Mouse (Mus musculus) ES-Bruce4 (cell line): ENCODE measurements around the gene Wnt5b. TPM values are rescaled to one million over a fixed set of nuclear protein-coding genes. Genes with fewer than 3 reads are reported as not detected.

ENCODE experiments used
- H3K27ac ChIP-seq: 2 replicates; pipeline ENCODE4 v1.5.1; 2012; ENCODE audit warnings: low read length, inconsistent platforms; ENCODE audit not compliant: insufficient read depth
- H3K27me3 ChIP-seq: 2 replicates; pipeline ENCODE4 v1.6.1; 2012; ENCODE audit warnings: mild to moderate bottlenecking, low read length, inconsistent platforms; ENCODE audit not compliant: control insufficient read depth, poor library complexity, insufficient read depth, severe bottlenecking
- H3K36me3 ChIP-seq: 2 replicates; pipeline ENCODE4 v1.6.1; 2012; ENCODE audit warnings: inconsistent platforms, mild to moderate bottlenecking, low read length, moderate library complexity; ENCODE audit not compliant: control insufficient read depth, poor library complexity, insufficient read depth, severe bottlenecking
- H3K4me1 ChIP-seq: one replicate; pipeline ENCODE4 v1.8.1; 2011; ENCODE audit warnings: low read length; ENCODE audit not compliant: control insufficient read depth, insufficient read depth
- H3K4me3 ChIP-seq: 2 replicates; pipeline ENCODE4 v1.5.1; 2011; ENCODE audit warnings: low read depth, mild to moderate bottlenecking, low read length
- H3K9ac ChIP-seq: 2 replicates; pipeline ENCODE4 v1.6.1; 2012; ENCODE audit warnings: low read depth, mild to moderate bottlenecking, inconsistent platforms; ENCODE audit not compliant: poor library complexity, severe bottlenecking
- H3K9me3 ChIP-seq: replicated peaks from 2 replicates; pipeline ENCODE4 v1.6.1; 2012; ENCODE audit warnings: mild to moderate bottlenecking, low read length, inconsistent platforms; ENCODE audit not compliant: control insufficient read depth, poor library complexity, insufficient read depth, severe bottlenecking
- CTCF ChIP-seq: IDR thresholded peaks from one replicate; pipeline ENCODE4 v1.8.1; 2011; ENCODE audit warnings: low read depth, low read length
- EP300 ChIP-seq: IDR thresholded peaks from 2 replicates; pipeline ENCODE4 v1.6.1; 2011; ENCODE audit warnings: low read depth, low read length; ENCODE audit not compliant: insufficient read depth
- POLR2A ChIP-seq: IDR thresholded peaks from one replicate; pipeline ENCODE4 v1.8.1; 2011; ENCODE audit warnings: low read length; ENCODE audit not compliant: insufficient read depth
- polyA plus RNA-seq: library from polyadenylated mRNA; stranded (reverse); fragments of >200 nt; gene quantifications from 2 replicates; pipeline ENCODE4 v1.2.4, GENCODE M21; 2011; ENCODE audit warnings: low read depth; ENCODE audit not compliant: missing spikeins, insufficient read depth, insufficient read length

Wnt5b gene
- polyA plus RNA-seq, 1 experiment = 2.5 TPM

DNA sequence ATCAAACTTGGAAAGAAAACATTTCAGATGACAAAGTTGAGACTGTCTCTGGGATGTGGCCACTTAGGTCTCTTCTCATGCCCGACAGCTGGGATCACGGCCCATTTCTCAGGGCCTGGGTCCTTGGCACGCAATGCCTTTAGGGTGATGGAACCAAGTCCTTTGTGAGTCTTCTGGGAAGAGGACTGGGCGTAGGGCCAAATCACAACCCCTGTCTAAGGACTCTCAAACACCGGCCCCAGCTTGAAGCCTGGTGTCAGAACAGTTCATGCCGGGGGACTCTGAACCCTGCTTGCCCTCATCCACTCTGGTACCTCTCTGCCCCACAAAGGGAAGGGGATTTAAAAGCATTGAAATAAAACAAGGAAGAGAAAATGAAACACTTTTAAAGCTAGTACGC is 30.1 kb downstream of the Wnt5b start:
- no peak overlapping the region for H3K9ac ChIP-seq
- no peaks in the 10 kb centered on the region for H3K9me3 ChIP-seq
- H3K27me3 ChIP-seq = no peaks in the 10 kb centered on the region
- no peaks in the 10 kb centered on the region for H3K4me1 ChIP-seq
- TF ChIP-seq EP300 (no peak), POLR2A (no peak), CTCF (no peak)
- no peaks in the 10 kb centered on the region for H3K36me3 ChIP-seq
- no peak overlapping the region for H3K4me3 ChIP-seq
- no peak overlapping the region for H3K27ac ChIP-seq

DNA sequence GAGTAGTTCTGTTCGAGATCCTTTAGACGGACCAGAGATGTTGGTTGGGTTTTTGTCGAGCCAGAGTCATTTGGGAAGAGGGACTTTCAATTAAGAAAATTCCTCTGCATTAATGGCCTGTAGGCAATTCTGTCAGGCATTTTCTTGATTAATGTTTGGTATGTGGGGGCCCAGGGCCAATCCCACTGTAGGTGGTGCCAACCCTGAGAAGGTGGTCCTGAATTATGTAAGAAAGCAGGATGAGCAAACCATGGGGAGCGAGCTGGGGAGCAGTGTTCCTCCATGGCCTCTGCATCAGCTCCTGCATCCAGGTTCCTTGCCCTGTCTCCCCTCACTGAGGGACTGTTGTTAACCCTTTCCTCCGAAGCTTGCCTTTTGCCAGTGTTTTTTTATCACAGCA is 30.7 kb downstream of the Wnt5b start:
- Histone ChIP-seq H3K9me3 (no peaks in the 10 kb centered on the region), H3K4me1 (no peaks in the 10 kb centered on the region), H3K27me3 (no peaks in the 10 kb centered on the region), H3K27ac (no peak overlapping the region), H3K9ac (no peak overlapping the region), H3K36me3 (no peaks in the 10 kb centered on the region), H3K4me3 (no peak overlapping the region)
- TF ChIP-seq POLR2A (no peak), CTCF (no peak), EP300 (no peak)

DNA sequence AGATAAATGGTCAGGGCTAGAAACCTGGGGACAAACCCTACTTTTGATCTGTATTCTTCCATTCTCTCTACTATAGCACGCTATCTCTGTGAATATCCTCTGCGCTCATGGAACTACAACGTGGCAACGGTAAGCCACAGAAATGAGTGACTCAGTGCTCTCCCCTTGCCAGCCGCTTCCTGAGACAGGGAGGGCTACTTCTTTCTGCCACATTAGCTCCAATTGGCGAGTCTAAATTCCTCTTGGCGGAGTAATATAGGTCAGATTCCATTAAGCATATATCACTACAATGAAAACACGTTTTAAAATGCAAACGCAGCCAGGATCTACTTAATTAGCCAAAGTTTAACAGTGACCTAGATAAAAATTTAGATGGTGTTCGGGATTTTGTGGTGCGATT is 31.4 kb downstream of the Wnt5b start:
- Histone ChIP-seq H3K9me3 (no peaks in the 10 kb centered on the region), H3K27me3 (no peaks in the 10 kb centered on the region), H3K27ac (no peak overlapping the region), H3K4me1 (no peaks in the 10 kb centered on the region), H3K9ac (no peak overlapping the region), H3K36me3 (no peaks in the 10 kb centered on the region), H3K4me3 (no peak overlapping the region)
- TF ChIP-seq POLR2A (no peak), EP300 (no peak), CTCF (no peak)

DNA sequence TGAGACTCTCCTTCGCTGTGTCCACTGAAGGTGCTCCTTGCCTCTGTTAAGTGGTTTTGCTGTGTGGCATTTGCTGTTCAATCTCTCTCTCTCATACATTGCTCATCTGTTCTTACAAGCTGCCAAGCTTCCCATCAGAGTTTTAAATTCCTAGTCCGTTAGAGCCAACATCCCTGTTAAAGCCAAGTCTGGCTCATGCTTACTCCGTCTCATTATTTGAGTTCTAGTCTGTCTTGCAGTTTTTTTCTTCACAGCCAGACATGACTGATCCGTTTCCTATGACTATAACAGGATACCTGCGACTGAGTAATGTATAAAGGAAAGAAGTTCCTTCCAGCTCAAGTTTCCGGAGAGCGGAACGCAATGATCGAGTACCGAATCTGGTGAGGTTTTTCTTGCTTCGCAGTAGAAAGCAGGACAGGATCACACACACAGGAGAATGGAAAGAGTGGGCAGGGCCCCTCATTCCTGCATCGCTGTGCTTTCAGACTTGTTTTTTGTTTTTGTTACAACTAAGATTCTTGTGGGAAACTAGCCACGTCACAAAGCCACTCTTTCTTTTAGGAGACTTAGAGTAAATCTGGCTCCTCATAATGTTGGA is 34.6 kb downstream of the Wnt5b start:
- H3K27me3 ChIP-seq = no peaks in the 10 kb centered on the region
- no peak overlapping the region for H3K9ac ChIP-seq
- H3K4me1 ChIP-seq = no peaks in the 10 kb centered on the region
- H3K9me3 ChIP-seq = no peaks in the 10 kb centered on the region; the same call in 1 of the 2 replicates
- TF ChIP-seq EP300 (no peak), POLR2A (no peak), CTCF (no peak)
- H3K27ac ChIP-seq = no peak overlapping the region
- no peaks in the 10 kb centered on the region for H3K36me3 ChIP-seq
- H3K4me3 ChIP-seq = no peak overlapping the region

DNA sequence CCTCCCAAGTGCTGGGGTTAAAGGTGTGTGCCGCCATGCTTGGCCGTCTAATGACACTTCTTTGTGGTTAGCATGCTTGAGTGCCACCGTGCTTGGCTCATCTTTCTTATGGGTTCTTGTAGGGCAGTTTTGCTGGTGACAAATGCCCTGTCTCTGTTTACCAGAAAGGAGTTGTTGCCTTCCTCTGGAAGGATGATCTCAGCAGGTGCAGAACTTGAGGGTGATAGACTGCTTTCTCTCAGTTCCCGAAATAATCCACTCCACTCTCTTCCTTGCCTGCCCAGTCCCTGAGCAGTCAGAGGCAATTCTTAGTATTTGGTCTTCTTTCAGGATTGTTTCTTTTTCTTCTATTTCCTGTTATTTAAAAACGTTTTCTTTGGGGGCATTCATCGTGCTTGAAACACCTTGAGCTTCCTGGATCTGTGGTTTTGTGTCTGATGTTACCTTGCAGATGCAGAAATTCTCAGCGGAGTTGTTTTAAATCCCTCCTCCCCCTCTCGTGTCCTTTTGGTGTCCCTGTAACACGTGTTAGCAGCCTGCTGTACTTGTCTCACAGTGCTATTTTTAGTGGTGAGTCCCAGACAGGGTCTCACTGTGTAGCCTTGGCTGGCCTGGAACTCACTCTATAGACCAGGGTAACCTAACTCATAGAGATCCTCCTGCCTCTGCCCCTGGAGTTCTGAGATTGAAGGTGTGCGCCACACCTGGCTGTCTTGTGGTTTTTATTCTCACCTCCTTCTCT is 35.3 kb downstream of the Wnt5b start:
- Histone ChIP-seq H3K4me1 (no peaks in the 10 kb centered on the region), H3K9me3 (no peaks in the 10 kb centered on the region; the same call in 1 of the 2 replicates), H3K9ac (no peak overlapping the region), H3K36me3 (no peaks in the 10 kb centered on the region), H3K4me3 (no peak overlapping the region), H3K27me3 (no peaks in the 10 kb centered on the region), H3K27ac (no peak overlapping the region)
- TF ChIP-seq POLR2A = no peak
- TF ChIP-seq CTCF = no peak
- TF ChIP-seq EP300 = no peak

DNA sequence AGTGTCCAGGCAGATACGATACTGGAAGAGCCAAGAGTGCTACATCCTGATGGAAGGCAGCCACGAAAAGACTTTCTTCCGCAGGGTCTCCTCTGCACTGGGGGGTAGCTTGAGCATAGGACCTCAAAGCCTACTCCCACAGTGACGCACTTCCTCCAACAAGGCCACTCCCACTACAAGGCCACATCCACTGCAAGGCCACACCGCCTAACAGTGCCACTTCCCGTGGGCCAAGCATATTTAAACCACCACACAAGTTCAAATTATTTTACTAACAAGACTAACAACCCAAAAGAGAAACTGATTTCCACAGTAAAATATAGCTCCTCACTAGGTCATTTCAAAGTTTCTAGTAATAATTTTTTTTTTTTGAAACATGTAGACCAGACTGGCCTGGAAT is 35.9 kb downstream of the Wnt5b start:
- H3K4me1 ChIP-seq = no peaks in the 10 kb centered on the region
- H3K9ac ChIP-seq = no peak overlapping the region
- no peaks in the 10 kb centered on the region for H3K27me3 ChIP-seq
- no peak for TF ChIP-seq CTCF
- TF ChIP-seq POLR2A = no peak
- no peak for TF ChIP-seq EP300
- no peak overlapping the region for H3K27ac ChIP-seq
- no peak overlapping the region for H3K4me3 ChIP-seq
- H3K9me3 ChIP-seq = no peaks in the 10 kb centered on the region; the same call in 1 of the 2 replicates
- no peaks in the 10 kb centered on the region for H3K36me3 ChIP-seq
